Mouse (Mus musculus): Measurements from ENCODE around the gene Cnga1. TPM values are rescaled to one million over a fixed set of nuclear protein-coding genes. Genes with fewer than 3 reads are reported as not detected.
"Not testable (repeated sequence)": the region's sequence is repeated elsewhere in the genome, so short reads cannot be mapped to it uniquely, and the experiment has no call there.

Cnga1 gene
- total RNA-seq, 2 experiments from 2014 or later: not detected

DNA sequence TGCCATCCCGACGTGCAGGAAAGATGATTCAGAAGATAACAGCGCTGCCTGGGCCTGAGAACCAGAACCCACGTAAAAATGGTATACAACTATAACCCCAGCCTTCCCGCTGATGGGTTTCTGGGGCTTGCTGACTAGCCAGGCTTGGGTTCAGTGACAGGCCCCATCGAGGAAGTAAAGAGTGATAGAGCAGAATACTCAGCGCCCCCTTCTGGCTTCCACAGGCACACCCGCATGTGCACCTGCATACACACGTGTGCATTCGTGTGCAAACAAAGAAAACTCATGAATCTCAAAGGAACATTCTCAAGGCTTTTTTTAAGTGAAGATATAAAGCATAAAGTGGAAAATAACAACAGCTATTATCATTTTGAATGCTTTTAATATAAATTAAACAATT, 2.1 kb upstream of the Cnga1 start:
- DNase-seq (ENCODE audit: low spot score in 2 of 2): no peak
- intact Hi-C loops (cut with DNase I): no loop called here

DNA sequence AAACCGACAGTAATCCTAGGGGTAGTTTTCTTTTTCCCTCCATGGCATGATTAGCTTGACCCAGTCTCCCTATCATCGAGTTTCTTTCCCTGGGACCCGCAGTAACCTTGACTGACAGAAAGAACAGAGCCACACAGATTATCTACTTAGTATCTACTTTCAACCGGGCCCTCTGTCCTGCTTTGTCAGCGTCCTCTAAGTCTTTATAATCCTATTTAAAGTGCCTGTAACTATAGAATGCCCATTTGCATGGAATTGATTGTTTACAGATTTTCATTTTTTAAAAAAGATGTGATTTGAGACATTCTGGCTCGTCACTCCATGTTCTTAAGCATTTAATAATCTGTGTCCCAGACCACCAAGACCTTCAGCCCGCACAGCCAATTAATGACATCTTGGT, 420 bp downstream of the Cnga1 start:
- intact Hi-C loops (cut with DNase I): no loop called here

GRCm38 (mm10) chr5:72640072-72640471, 4.0 kb downstream of the Cnga1 start:
- no peak for DNase-seq (ENCODE audit: low spot score in 2 of 2)
- intact Hi-C loops (cut with DNase I): no loop called here

More for the DNA sequence above, 420 bp downstream of the Cnga1 start:
- DNase-seq (ENCODE audit: low spot score in 2 of 2): no peak

DNA sequence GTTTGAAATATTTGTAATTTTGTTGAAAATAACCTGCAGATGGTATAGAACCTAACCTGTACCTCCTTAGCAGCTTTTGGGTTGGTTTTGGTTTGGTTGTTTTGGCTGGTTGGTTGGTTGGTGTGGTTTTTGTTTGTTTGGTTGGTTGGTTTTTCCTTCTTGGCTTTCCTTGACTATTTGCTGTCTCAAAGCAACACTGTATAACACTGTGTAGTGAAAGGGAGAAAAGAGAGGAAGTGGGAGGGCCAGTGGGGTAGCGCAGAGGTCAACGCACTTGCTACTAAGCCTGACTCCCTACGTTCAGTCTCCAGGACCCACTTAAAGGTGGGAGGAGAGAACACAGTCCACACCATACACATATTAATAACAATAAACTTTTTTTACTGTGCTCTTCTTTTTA, 7.5 kb downstream of the Cnga1 start:
- intact Hi-C loops (cut with DNase I): no loop called here
- DNase-seq (ENCODE audit: low spot score in 2 of 2): no peak

- intact Hi-C loops (cut with DNase I): no loop called here
- no peak for DNase-seq (ENCODE audit: low spot score in 2 of 2)
Observed at GRCm38 (mm10) chr5:72636122-72636521, 8.0 kb downstream of the Cnga1 start.

- intact Hi-C loops (cut with DNase I): no loop called here
- DNase-seq (ENCODE audit: low spot score in 2 of 2): no peak
Observed at GRCm38 (mm10) chr5:72634791-72635271, 9.2 kb downstream of the Cnga1 start.

DNA sequence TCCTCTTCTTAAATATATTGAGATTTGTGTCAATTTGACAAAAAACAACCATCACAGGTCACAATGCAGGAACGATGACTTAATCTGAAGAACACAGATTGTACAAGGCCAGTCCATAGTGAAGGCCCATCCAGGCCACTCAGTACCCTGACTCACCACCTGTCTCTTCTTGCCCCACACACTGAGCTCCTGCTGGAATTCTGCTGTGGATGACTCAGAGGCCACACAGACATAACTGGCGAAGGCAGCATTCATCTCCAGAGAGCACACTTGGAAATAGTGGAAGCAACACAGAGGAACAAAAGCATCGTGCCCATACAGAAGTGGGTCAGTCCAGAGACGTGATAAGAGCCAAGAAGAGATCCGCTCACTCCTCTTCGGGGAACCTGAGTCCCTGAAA, 14.0 kb downstream of the Cnga1 start:
- intact Hi-C loops (cut with DNase I): no loop called here
- DNase-seq (ENCODE audit: low spot score in 2 of 2): no peak

DNA sequence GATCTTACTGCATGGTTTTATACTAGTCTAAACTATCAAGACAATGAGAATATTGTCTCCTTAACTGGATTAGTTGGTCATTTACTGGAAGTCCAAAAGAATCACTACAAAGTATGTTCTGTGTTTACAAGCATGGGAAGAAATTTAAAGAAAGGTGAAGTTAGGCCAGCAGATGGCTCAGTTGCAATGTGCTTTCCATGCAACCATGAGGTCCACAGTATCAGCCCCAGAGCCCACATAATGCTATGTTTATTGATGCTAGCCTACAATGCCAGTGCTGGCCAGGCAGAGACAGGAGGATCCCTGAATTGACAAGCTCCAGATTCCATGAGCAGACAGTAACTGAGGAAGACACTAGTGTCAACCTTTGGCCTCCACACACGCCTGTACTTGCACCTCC, 23.1 kb downstream of the Cnga1 start:
- intact Hi-C loops (cut with DNase I): no loop called here
- DNase-seq (ENCODE audit: low spot score in 2 of 2): no peak

DNA sequence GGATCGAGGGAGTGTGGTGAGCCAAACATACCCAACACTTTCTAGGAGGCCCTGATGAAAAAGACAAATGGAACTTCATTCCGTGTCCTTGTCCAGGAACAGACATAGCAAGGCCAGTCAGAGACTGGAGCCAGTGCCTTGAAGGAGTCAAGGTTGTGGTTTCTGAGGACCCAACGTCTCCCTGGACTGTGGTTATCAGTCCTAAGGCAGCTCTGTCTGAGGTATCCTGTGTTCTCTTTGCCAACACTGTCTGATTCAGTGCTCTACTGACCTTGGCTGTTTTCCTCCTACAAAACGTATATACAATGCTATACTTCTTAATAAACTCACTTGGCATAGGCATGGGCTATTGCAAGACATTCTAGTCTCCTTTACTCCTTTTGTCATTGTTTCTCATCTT, 26.7 kb downstream of the Cnga1 start:
- DNase-seq (ENCODE audit: low spot score in 2 of 2): no peak
- intact Hi-C loops (cut with DNase I): no loop called here

- no peak for DNase-seq (ENCODE audit: low spot score in 2 of 2)
- intact Hi-C loops (cut with DNase I): no loop called here
Observed at GRCm38 (mm10) chr5:72603138-72603537, 40.9 kb downstream of the Cnga1 start.

GRCm38 (mm10) chr5:72601006-72601405, 43.1 kb downstream of the Cnga1 start:
- intact Hi-C loops (cut with DNase I): no loop called here
- peak in 1 of 2 experiments; percentile 16 for DNase-seq (ENCODE audit: low spot score in 2 of 2)

- DNase-seq (ENCODE audit: low spot score in 2 of 2): no peak
- intact Hi-C loops (cut with DNase I): loop anchor here (5.0 kb wide), 1 partner anchor 420 kb away; the partner anchor contains the start of gene Slc10a4
Observed at GRCm38 (mm10) chr5:72587192-72587681, 56.8 kb downstream of the Cnga1 start, which contains the start of gene Gm5868. Gm5868 (minus strand) TSS chr5:72587551.

DNA sequence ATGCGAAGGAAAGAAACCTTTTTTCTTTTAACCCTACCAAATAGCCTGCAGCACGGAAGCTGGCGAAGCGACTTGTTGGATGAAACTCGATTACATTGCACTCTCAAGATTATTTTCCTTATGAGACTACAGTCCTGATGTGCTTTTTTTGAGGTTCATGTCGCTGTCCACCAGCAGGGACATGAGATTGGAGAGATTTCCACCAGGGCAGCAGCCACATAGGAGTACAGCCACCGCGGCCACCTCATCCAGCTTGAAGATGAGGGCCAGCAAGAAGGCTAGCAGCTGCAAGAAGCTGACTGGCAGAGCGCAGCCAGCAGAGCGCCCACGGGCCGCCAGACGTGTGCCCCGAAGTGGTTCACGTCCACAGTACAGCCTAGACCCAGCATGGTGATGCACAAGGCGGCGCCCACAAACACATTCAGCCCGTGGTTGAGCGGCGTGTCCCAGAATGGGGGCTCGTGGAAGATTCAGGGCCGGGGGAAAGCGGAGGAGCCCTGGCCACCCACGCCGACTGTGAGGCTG, 57.3 kb downstream of the Cnga1 start:
- intact Hi-C loops (cut with DNase I): loop anchor here (5.0 kb wide), 1 partner anchor 421 kb away; the partner anchor contains the start of gene Slc10a4
- DNase-seq (ENCODE audit: low spot score in 2 of 2): not testable (repeated sequence)

DNA sequence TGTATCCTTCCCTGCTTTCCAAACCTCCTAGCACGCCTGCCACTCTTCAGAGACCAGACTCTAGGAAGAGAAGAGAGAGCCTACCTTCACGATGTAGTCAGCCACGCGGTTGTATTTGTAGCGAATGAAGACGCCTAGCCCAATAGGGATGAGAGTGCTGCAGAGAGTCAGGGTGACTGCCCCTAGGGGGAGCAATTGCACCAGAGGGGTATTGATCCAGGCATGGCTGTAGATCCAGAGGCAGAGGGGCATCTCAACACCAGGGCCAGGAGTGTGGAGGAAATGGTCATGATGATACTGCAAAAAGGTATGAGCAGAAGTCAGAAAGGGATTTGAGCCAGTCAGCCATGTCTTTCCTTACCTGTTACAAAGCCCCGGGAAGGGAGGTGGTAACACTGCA, 58.0 kb downstream of the Cnga1 start:
- DNase-seq (ENCODE audit: low spot score in 2 of 2): not testable (repeated sequence)
- intact Hi-C loops (cut with DNase I): loop anchor here (5.0 kb wide), 1 partner anchor 421 kb away; the partner anchor contains the start of gene Slc10a4

- DNase-seq (ENCODE audit: low spot score in 2 of 2); intact Hi-C loops (cut with DNase I): not testable (repeated sequence)
Observed at GRCm38 (mm10) chr5:72580970-72581332, 63.1 kb downstream of the Cnga1 start, which contains the start of gene Zar1. Zar1 (minus strand) TSS chr5:72581254.

GRCm38 (mm10) chr5:72580088-72580969, 63.7 kb downstream of the Cnga1 start:
- intact Hi-C loops (cut with DNase I); DNase-seq (ENCODE audit: low spot score in 2 of 2): not testable (repeated sequence)

- intact Hi-C loops (cut with DNase I): loop anchor here (5.0 kb wide), 1 partner anchor 438 kb away; no protein-coding TSS in a partner anchor
Observed at GRCm38 (mm10) chr5:72579599-72579998, 64.5 kb downstream of the Cnga1 start.

GRCm38 (mm10) chr5:72565621-72566020, 78.5 kb downstream of the Cnga1 start:
- intact Hi-C loops (cut with DNase I): no loop called here
- no peak for DNase-seq (ENCODE audit: low spot score in 2 of 2)

More at GRCm38 (mm10) chr5:72579599-72579998, 64.5 kb downstream of the Cnga1 start:
- DNase-seq (ENCODE audit: low spot score in 2 of 2): not testable (repeated sequence)

DNA sequence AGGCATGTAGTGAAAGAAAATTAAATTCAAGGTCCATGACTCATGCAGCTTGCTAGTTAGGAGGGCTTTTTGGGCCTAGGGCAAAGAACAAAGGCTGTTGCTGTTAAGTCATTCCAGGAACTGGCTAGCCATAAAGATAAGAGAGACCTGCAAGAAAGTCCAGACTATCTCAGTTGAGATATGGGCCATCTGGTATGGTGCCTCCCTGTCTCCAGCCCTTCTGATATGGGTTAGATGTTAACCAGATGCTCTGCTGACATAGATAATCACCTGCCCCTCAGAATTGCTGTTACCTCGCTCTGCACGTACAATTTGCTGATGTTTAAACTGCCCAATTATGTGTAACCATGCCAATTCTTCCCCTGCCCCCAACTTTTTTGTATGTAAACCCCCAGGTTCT, 80.9 kb downstream of the Cnga1 start:
- intact Hi-C loops (cut with DNase I); DNase-seq (ENCODE audit: low spot score in 2 of 2): not testable (repeated sequence)

DNA sequence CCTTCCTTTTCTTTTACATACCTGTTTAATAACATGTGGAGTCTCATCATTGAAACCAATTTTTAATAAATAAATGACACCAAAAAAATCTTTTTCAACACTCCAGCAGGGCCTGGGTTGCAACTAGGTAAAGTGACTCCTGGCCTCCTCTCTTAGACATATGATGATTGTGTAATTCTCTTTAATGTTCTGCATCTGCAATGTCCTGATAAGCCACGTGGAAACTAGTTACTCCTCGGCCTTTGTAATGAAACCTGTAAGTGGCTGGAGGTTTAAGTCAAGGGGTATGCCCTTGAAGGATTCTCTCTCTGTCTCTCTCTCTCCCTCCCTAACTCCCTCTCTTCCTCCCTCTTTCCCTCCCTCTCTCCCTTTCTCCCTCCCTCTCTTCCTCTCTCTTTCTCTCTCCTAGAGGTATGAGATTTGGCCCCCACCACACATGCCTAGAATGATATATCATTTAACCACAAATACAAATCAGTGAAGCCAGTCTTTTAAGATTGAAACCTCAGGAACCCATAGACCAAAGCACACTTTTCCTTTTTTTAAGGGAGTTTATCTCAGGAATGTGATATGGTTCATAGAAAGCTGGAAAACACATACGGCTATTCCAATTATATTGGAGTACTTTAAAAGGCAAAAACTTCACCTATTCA, 83.0 kb downstream of the Cnga1 start:
- intact Hi-C loops (cut with DNase I): no loop called here

More for the DNA sequence above, 83.0 kb downstream of the Cnga1 start:
- DNase-seq (ENCODE audit: low spot score in 2 of 2): no peak

All from left cerebral cortex, postnatal 14 days (tissue).